Mouse (Mus musculus): ENCODE data around the gene Wdfy4.

Wdfy4 gene

DNA sequence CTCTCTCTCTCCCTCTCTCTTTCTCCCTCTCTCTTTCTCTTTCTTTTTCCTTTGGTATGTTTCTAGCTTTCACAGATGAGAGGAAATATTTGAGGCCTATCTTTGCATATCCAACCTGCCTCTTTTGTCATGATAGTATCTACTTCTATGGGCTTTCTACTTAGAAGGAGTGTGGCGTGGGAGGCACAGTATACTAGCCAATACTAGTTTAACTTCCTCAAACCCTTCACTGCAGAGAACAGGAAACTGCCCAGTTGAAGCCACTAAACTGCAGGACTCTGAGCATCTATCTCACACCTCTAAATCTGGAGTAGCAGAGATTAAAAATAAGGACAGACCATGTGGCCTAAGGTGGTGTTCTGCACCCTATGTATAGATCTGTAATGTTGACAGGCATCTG lies 5.3 kb upstream of the Wdfy4 start:
- in situ Hi-C loops (cut with MboI, MseI): no loop called here

DNA sequence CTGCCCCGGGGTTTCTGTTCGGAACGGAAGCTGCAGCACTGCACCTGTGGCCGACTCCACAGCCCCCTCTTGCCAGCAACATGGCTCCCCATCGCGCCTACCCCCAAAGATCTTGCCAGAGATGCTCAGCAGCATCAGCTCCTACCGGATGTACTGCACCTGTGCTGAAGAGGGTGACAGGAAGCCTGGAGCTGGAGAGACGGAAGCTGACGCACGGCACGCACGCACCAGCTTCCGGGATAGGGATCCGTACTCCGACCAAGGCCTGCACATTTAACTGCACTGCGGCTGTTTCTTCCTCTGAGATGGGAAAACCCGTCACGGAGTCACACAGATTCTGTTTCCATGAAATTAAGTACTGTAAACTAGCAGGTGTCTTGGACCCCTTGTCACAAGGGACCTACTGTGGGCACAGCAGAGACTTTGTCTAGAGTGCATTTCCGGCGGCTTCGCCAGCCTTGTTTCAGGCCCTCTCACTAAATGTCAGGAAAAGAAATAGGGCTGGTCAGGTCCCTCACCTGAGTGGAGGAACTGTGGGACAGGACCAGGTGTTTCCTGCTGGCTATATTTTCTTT lies 4.6 kb upstream of the Wdfy4 start:
- in situ Hi-C loops (cut with MboI, MseI): no loop called here

DNA sequence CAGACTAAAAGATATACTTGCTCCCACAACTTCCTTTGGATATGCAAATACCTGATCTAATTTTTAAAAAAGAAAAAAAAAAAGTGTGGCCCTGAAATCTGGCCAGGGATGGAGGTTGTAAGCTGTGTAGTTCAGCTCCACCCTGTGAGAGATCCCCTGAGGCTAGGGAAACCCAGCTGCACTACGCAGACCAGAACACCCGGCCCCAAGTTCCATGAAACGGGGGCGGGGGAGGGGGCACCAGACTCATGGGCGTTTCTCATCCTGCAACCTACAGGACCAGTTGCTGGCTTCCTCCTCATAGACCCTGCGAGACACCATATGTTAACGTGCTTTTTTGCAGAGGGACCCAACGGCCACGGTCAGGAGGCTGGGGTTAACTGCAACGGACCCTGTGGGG lies 3.9 kb upstream of the Wdfy4 start:
- in situ Hi-C loops (cut with MboI, MseI): no loop called here

DNA sequence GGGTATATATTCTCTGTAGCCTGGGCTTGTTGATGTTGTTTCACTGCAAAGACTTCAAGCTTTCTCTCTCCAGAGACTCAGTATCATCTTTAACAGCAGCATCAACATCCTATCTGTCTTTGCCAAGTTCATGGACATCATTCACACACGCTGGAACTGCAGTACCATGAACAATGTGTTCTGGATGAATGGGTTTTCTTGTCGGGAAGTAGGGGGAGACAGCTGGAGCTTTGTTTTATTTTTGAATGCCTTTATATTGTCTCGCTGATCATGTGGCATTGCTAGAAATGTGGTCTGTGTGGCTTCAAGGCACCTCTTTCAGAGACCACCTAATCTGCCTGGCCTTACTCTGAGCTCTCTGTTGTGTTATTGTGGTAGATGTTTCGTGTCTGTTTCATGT lies 1.9 kb upstream of the Wdfy4 start:
- in situ Hi-C loops (cut with MboI, MseI): no loop called here

DNA sequence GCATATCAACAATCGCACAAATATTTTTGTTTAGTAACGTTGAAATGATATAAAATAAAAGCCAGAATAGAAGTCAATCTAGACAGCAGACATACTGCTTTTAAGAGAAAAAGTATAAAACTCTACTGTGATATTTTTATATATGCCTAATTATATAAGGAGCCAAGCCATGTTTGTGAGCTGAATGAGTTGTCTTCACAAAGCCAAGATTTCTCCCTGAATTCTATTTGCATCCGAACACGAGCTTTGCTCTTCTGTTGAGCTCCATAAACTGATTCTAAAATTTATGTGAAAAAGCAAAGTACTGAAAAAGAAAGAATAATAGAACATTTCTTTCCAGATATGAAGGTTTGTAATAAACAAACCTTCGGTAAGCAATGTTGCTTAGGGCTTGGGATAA lies 5.2 kb downstream of the Wdfy4 start:
- in situ Hi-C loops (cut with MboI, MseI): no loop called here

DNA sequence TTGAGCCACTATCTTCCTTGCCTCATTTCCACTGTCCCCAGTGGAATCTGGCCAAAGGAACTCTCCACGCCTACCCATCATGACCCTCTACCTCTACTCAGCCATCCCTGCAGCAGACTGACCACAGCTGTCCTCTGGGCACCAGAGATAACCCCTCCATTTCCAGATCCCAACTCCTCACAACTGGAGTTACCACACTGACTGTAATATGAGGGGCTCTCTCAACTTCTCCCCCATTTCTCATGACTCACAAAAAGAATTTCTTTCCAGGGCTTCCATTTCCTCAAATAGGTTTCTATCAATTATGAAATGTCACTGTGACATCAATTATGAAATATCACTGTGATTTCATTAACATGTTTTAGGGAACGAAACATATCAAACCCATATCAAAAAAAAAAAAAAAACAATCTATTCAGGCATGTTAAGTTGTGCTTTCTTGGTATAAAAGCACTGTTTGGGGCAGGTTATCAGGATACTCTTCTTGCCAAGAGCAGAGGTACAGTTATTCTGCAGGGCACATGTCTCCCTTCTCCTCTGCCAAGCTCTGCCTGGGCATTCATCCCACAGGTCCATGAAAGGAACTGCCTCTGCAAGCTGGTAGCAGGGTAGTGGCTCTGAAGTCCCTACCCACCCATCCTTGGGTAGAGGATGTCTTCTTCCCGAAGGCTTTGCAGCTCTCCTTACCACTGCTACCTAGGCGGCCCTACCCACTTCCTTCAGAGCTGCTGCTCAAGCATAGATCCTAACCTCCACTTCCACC lies 10.1 kb downstream of the Wdfy4 start:
- in situ Hi-C loops (cut with MboI, MseI): no loop called here

DNA sequence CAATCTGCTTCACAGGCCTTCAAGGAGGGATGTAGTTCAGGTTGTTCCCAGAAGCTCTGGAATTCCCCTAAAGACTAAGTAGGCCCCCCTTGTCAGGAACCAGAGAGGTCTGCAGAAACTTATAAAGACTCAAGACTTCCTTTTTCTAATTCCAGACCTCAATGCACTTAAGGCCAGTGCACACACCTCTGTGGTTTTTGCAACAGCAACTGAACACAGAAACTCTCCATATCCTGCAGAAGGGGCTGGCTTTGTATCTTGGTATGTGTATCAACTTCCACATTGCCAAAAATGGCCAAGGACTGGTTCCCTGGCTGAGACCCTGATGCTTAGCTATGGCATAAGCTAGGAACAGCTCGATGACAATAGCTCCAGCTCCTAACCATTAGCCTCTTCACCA lies 13.4 kb downstream of the Wdfy4 start:
- in situ Hi-C loops (cut with MboI, MseI): no loop called here

DNA sequence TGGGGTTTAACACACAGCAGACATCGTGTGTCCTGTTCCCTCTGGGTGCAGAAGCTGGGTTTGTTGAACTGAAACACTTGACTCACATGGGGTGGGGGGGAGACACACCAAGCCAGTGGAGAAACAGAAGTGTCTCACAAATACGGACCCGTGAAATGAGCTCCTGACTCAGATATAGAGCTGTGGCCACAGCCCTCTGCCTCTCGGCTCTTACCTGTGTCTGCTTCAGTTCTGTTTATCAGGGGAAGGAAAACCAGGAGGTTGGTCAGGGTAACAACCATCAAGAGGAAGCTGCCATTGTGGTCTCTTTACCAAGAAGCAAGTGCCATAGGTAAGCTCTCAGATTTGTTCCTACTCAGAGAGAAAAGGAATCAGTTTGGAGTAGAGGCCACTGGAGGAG lies 16.6 kb downstream of the Wdfy4 start:
- in situ Hi-C loops (cut with MboI, MseI): no loop called here

DNA sequence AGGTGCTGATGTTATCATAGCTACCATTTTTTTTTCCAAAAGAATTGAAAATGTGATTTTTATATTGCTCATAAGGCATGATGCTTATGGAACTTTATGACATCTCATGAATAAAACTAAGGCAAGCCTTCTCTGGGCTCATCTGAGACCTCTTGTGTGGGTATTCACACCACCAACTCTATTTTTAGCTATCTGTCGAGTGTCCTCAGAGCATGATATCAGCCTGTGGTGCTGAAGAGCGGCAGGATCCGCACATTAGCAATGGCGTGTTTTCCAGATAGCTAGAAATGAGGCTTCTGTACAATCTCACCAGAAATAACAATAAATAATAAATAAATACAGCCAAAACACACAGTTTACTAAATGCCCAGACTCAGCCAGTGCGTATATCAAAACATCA lies 23.1 kb downstream of the Wdfy4 start:
- in situ Hi-C loops (cut with MboI, MseI): no loop called here

DNA sequence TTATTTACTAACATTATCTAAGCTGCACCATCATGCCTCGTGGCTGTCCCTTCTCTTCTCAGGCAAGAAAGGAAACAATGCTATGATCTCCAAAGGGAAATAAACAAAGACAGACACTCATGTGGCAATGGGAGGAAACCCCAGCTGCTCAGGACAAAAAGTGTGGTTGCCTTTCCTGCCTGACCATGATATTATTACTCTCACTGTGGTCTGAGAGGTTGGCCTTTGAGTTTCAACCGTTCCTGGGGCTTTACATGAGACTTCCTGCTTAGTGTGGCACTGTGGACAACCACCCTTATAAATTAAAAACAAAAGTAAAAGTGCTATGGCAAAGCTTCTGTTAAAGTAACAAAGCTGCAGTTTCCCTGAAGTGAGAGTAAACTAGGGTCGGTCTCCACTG lies 27.0 kb downstream of the Wdfy4 start:
- in situ Hi-C loops (cut with MboI, MseI): no loop called here

DNA sequence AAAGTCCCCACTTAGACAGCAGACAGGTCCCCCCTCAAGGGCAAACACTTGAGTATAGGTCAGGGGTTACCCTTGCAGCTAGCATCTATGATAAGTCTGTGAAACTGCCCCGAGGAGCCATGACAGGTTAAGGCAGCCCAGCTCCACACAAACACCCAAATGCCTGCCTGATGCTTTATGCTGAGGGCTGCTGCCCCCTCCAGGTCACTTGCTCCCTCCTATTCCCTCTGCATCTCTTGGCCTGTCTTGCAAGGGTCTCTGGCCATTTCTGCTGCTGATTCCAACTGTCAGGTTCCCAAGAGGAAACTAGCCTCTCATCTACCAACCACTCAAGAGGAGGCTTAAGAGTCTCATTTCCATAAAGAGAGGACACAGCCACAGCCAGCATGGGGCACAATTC lies 32.4 kb downstream of the Wdfy4 start:
- in situ Hi-C loops (cut with MboI, MseI): no loop called here

DNA sequence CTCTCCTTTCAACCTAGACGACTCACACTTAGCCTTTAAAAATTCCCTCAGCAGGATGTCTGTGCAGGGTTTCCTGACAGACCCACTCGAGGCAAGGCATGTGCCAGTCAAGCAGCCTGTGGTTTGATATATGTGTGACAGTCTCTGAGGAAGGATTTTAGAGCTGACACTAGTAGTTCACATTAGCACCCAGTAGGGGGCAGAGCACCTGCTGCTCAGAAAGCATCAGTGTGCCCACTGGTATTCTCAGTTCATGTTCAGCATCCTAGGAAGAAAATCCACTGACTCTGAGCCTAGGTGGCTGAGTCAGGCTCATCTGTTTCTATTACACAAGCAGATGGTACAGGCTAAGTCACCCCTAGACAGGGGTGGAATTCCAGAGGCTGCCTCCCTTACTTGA lies 39.0 kb downstream of the Wdfy4 start:
- in situ Hi-C loops (cut with MboI, MseI): no loop called here

DNA sequence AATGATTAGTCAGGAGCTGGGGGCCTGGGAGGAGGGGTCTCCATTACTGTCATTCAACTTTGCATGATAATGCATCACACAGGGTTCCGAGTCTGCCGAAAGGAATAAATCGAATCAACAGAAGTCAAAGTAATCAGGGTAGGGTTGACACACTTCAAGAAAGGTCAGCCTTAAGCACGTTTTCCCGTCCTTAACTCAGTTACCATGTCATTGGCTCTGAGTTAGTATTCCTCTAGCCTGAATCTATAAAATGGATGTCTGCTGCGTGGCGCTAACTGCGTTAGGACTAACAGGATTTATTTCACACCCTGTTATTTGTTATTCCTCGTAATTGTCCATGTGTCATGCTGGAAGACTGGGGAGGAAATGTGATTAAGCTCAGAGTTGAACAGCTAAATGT lies 48.5 kb downstream of the Wdfy4 start:
- in situ Hi-C loops (cut with MboI, MseI): no loop called here

DNA sequence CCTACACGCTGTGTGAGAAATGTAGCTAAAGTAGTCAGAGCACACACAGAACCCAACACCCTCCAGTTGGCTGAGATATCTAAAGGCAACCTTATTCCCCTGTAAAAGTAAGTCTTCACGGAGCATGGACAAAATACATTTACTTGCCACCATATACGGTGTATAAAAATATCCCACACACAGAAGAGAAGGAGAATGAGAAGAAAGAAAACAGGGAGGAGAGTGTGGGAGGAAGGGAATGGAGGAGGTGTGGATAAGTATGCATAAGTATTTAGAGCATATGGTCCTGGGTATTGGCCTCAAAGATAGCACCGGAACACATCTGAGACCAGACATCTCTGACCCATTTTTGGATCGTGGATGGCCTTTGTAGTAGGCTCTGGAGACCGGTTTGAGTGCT lies 50.1 kb downstream of the Wdfy4 start:
- in situ Hi-C loops (cut with MboI, MseI): no loop called here

DNA sequence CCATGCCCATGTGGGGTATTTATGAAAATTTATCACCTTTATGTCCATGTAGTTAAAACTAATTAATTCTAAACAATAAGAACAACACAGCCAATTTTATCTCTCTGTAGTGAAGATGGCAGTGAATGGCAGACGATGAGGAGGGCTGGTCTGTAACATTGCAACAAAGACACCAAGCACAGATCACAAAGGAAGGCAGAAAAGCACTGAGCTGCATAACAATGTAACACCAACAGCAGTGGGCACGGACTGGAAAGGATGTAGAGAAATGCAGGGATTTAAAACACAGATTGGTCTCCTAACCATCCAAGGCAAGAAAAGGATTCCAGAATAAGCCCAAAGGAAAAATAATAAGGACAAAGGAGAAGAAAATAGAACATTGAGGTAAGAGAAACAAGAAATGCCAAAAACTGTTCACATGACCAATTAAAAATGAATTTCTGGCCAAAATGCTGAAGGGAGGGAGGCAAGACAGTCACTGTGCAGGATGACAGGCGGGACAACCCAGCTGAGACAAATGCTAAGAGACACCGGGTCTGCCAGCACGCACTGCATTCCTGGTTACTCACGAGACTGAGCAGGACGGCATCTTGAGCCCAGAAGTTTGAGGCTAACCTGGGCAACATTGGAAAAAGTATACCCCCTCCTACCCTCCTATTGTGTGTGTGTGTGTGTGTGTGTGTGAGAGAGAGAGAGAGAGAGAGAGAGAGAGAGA lies 54.1 kb downstream of the Wdfy4 start:
- in situ Hi-C loops (cut with MboI, MseI): no loop called here

DNA sequence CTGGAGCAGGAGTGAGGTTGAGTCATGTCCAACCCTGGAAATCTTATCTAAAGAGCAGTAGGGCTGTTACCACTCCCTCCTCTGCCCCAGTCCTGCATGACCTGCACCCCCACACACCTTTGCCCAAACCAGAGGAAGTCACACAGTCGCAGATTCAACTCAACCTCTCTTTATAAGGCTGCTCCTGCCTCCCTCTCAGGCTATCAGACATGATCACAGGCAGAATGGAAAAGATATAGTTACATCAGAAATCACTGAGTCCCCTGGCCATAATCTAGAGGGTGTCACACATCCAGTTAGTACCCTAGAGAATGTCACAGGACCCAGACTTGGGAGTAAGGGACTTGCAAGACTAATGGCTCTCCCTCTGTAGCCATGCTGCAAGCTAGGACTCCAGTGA lies 68.7 kb downstream of the Wdfy4 start:
- in situ Hi-C loops (cut with MboI, MseI): no loop called here

DNA sequence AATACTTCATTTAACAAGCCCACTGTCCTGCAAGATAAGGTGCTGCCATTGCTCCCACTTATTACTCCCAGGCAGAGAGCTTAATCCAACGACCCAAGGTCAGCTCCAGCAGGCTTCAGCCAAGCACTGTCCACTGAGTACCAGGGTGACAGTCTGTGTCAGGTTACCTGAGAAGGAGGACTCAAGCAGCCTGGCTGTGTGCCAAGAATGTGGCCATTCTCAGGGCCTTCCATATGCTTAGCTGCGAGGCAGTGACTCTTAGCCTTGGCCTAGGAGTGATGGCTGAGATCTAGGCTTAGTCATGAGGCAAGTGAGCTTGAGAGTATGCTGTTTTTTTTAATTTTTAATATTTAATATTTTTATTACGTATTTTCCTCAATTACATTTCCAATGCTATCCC lies 80.5 kb downstream of the Wdfy4 start:
- in situ Hi-C loops (cut with MboI, MseI): no loop called here

DNA sequence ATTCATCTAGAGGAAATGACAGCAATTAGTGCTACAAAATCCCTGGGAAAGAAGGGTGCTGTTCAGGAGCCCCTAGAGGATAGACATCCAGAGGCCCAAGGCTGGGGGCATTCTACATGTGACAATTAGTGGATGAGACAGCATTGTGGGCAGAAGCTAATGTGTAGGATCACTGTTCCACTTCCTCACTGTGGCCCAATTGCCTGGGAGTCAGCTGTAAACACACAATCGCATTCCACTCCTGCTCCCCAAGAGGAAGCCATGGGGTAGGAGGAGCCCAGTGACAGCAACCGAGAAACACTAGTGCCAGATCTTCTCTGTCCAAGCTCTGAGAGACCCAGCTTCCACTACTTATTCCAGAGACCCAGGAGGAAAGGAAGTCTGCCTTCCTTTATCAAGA lies 83.7 kb downstream of the Wdfy4 start:
- in situ Hi-C loops (cut with MboI, MseI): no loop called here

DNA sequence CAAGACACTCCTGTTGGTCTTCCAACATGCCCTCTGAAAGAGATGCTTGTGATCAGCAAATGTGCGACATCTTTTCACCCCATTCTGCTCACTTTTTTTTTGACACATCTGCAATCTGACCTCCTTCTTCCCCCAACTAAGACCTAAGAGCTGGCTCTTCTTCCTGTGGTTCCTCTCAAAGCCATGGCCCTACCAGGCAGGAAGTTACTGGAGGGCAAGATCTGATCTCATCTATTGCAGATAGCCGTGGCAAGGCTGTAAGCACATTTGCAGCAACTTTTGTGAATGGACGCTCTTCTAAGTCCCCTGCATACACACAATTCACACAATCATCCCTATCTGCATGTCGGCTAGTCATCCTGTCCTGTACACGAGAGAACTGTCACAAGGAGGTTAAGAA lies 85.4 kb downstream of the Wdfy4 start:
- in situ Hi-C loops (cut with MboI, MseI): no loop called here

DNA sequence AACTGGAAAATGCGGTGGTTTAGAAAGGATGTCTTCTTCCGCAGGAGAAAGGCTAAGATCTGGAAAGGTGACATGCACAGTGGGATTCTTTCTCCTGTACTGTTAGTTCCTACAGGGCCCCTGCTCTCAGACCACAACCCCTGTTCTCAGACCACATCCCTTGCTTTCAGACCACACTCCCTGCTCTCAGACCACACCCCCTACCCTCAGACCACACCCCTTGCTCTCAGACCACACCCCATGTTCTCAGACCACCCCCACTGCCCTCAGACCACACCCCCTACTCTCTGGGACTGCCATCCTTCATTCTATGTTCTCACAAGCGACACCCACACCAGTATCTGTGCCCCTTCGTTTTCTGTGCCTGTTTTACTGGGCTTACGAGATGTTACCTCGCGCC lies 86.2 kb downstream of the Wdfy4 start:
- in situ Hi-C loops (cut with MboI, MseI): no loop called here

DNA sequence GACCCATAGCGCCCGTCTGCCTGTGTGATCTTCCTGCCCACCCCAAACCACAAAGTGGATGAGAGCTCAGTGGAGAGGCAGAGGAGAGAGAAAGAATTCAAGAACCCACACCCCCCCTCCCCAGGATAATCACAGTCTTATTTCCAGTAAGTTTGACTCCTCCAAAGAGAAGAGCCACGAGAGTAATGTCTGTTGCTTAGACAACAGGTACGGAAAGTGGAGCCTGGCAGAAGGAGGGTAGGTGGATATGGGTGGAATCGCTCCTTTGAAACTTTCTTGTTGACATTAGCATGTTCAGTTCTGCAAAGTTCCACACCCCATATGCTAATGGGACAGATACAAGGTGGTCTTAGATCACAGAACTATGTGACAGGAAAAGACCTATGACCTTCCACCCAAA lies 88.8 kb downstream of the Wdfy4 start:
- in situ Hi-C loops (cut with MboI, MseI): no loop called here

DNA sequence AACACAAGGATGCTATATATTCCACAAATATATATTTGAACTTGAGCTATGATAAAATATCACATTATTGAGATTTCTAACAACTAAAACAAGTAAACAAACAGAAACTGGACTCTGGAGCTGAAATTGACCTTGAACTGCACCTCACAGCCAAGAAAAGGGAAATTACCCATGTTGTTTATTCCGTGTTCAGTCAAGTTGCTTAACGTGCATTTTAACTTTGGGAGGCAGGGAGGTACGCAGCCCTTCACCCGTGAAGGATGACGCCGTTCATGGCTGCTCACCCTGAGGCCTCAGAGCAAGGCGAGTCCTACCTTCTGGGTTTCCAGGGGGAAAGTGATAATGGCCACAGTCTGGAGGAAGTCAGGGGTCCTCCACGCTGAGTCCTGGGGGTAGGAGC lies 102.0 kb downstream of the Wdfy4 start:
- in situ Hi-C loops (cut with MboI, MseI): no loop called here

DNA sequence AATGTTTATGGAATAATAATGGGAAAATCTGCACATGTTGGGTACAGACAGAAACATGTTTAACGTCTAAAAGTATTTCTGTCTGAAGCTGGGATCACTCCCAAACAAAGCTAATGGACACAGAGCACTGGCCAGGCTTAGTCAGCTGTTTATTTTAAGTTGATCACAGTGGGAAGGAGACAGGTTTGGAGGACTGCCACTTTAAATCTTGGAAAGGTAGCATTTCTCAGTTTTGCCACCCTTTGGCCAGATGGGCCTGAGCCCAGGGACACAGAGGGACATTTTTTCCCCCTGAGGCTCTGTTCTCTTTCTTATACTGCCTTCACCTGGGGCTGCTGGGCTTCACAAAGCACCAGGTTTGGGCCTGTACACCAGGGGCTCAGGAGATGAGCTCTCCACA lies 103.0 kb downstream of the Wdfy4 start:
- in situ Hi-C loops (cut with MboI, MseI): no loop called here

All from T-helper 2 cell (primary cell).